Mouse (Mus musculus) kidney, adult 8-10 months (tissue): Measurements from ENCODE around the gene Acin1.
A peak's percentile ranks its signal among the peaks of the same experiment; 100 is the strongest.

Experiments
- DNase-seq, 2 experiments: peaks; one replicate each; pipeline ENCODE4 v3.0.0; 2022

Gene Acin1

GRCm38 (mm10) chr14:54603686-54604085, 83.0 kb downstream of the Acin1 start:
- no peak for DNase-seq

GRCm38 (mm10) chr14:54603038-54603654, 83.6 kb downstream of the Acin1 start:
- DNase-seq: peak; percentile 96 to 97

- DNase-seq: no peak
Observed at GRCm38 (mm10) chr14:54602613-54603012, 84.1 kb downstream of the Acin1 start.

- no peak for DNase-seq
Observed at GRCm38 (mm10) chr14:54601601-54602000, 85.1 kb downstream of the Acin1 start.

GRCm38 (mm10) chr14:54597084-54597483, 89.6 kb downstream of the Acin1 start:
- DNase-seq: no peak

- DNase-seq: no peak
Observed at GRCm38 (mm10) chr14:54594631-54595414, 91.9 kb downstream of the Acin1 start.

- DNase-seq: no peak
Observed at GRCm38 (mm10) chr14:54594055-54594454, 92.7 kb downstream of the Acin1 start.

GRCm38 (mm10) chr14:54592319-54592934, 94.3 kb downstream of the Acin1 start:
- peak in 1 of 2 experiments; percentile 31 for DNase-seq
